Mouse (Mus musculus): ENCODE results near the gene Rundc3a. TPM values are rescaled to one million over a fixed set of nuclear protein-coding genes. Genes with fewer than 3 reads are reported as not detected.

The Rundc3a gene
- polyA plus RNA-seq, 1 experiment from 2014 or later = 5.3 TPM

DNA sequence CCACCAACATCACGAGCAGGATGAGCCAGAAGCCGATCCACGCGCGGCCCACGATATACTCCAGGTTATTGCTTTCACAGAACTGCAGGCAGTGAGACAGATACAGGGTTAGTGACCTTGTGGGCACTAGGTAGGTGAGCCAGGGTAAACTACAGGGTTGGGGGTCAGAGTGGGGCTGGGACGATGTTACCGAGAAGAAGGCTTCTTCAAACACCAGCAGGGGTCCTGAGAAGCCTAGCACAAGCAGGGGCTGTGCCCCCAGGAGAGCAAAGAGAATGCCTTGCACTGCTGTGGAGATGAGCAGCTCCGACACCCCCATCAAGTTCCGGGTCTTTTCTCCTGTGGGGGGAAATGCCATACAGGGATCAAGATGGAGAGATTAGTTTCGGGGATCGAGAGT lies 37.0 kb upstream of the Rundc3a start:
- no peak for TF ChIP-seq CTCF (IDR thresholded peaks at IDR 0.05; ENCODE audit: low read depth)
- 78% methylated on average over 12 of the region's 12 CpGs for WGBS
- no peak overlapping the region for H3K9ac ChIP-seq (ENCODE audit: low read depth, low read length)

GRCm38 (mm10) chr11:102356636-102357350 lies 36.4 kb upstream of the Rundc3a start:
- Histone ChIP-seq H3K4me1 (replicated peaks; ENCODE audit: control insufficient read depth, insufficient read depth, low read length) (no peaks in the 10 kb centered on the region), H3K4me3 (ENCODE audit: low read depth, low read length) (no peak overlapping the region), H3K36me3 (ENCODE audit: control insufficient read depth, insufficient read depth) (no peaks in the 10 kb centered on the region), H3K4me2 (replicated peaks; ENCODE audit: low read depth) (no peak overlapping the region), H3K27ac (ENCODE audit: low read depth, low read length) (no peak overlapping the region), H3K9me3 (ENCODE audit: control insufficient read depth) (no peaks in the 10 kb centered on the region), H3K9ac (ENCODE audit: low read depth, low read length) (no peak overlapping the region), H3K27me3 (replicated peaks; ENCODE audit: control insufficient read depth, insufficient read depth, low read length) (0 out of 2 replicates have a peak, but pooled peaks cover 3% of the 10 kb centered on the region)
- WGBS = 58% methylated on average over 31 of the region's 31 CpGs
- no peak for TF ChIP-seq CTCF (IDR thresholded peaks at IDR 0.05; ENCODE audit: low read depth)
- no peak for ATAC-seq

More for the DNA sequence above, 37.0 kb upstream of the Rundc3a start:
- H3K4me1 ChIP-seq (replicated peaks; ENCODE audit: control insufficient read depth, insufficient read depth, low read length) = no peaks in the 10 kb centered on the region
- no peak overlapping the region for H3K4me3 ChIP-seq (ENCODE audit: low read depth, low read length)
- no peak for ATAC-seq
- 0 out of 2 replicates have a peak, but pooled peaks cover 3% of the 10 kb centered on the region for H3K27me3 ChIP-seq (replicated peaks; ENCODE audit: control insufficient read depth, insufficient read depth, low read length)
- no peak overlapping the region for H3K4me2 ChIP-seq (replicated peaks; ENCODE audit: low read depth)
- no peak overlapping the region for H3K27ac ChIP-seq (ENCODE audit: low read depth, low read length)
- H3K36me3 ChIP-seq (ENCODE audit: control insufficient read depth, insufficient read depth) = no peaks in the 10 kb centered on the region
- no peaks in the 10 kb centered on the region for H3K9me3 ChIP-seq (ENCODE audit: control insufficient read depth)

DNA sequence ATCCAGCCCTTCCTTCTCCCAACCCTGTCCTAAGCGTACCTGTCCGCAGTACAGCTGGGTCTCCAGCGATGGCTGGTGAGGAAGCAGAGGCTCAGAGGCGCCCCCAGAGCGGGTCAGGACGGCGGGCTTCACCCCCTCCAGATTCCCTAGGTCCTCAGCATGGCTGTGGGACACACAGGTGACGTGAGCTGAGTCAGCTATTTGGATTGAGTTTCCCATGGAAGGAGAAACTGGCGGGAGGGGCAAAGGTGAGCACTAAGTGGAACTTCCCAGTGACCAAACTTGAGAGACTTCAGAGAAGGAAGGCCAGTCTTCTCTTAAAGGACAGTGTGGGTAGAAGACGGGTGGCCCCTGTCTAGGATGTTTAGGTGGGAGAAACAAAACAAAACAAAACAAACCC lies 34.8 kb upstream of the Rundc3a start:
- 0 out of 2 replicates have a peak, but pooled peaks cover 3% of the 10 kb centered on the region for H3K27me3 ChIP-seq (replicated peaks; ENCODE audit: control insufficient read depth, insufficient read depth, low read length)
- H3K36me3 ChIP-seq (ENCODE audit: control insufficient read depth, insufficient read depth) = no peaks in the 10 kb centered on the region
- no peak overlapping the region for H3K9ac ChIP-seq (ENCODE audit: low read depth, low read length)
- no peak for TF ChIP-seq CTCF (IDR thresholded peaks at IDR 0.05; ENCODE audit: low read depth)
- no peaks in the 10 kb centered on the region for H3K4me1 ChIP-seq (replicated peaks; ENCODE audit: control insufficient read depth, insufficient read depth, low read length)
- H3K4me3 ChIP-seq (ENCODE audit: low read depth, low read length) = no peak overlapping the region
- no peak overlapping the region for H3K4me2 ChIP-seq (replicated peaks; ENCODE audit: low read depth)
- H3K27ac ChIP-seq (ENCODE audit: low read depth, low read length) = no peak overlapping the region
- no peaks in the 10 kb centered on the region for H3K9me3 ChIP-seq (ENCODE audit: control insufficient read depth)
- no peak for ATAC-seq
- 63% methylated on average over 10 of the region's 10 CpGs for WGBS

DNA sequence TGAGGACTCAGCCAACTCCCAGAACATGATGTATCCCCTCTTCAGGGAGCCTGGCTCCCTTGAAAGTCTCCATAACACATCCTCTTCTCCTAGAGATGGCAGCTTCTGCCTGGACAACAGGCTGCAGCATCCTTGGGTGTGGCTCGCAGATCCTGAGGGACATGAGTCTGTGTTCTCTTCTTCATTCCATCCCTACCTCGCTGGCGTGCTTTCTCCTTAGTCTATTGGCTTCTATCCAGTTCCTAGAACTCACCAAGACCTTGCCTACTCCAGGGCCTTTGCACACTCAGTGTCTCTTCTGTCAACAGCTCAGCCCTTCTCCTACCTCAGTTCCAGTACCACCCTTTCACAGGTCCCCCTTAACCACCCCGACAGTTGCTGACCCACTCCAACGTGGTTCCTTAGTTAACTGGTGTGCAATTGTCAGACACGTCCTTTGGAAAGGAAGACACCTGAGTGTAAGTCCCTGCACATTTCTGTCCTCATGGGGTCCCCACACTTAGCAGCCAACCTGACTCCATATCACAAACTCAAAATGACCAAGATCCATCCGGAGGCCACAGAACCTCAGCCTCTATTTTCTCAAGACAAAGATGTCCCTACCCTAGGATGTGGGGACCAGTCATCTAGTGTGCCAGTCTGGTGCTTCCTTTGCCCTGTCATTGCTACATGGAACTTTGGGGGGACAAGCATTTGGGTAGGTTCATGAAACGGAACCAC lies 31.3 kb upstream of the Rundc3a start:
- Histone ChIP-seq H3K27ac (ENCODE audit: low read depth, low read length) (no peak overlapping the region), H3K4me2 (replicated peaks; ENCODE audit: low read depth) (no peak overlapping the region), H3K9me3 (ENCODE audit: control insufficient read depth) (no peaks in the 10 kb centered on the region), H3K4me1 (replicated peaks; ENCODE audit: control insufficient read depth, insufficient read depth, low read length) (no peaks in the 10 kb centered on the region), H3K27me3 (replicated peaks; ENCODE audit: control insufficient read depth, insufficient read depth, low read length) (0 out of 2 replicates have a peak, but pooled peaks cover 2% of the 10 kb centered on the region), H3K9ac (ENCODE audit: low read depth, low read length) (no peak overlapping the region), H3K36me3 (ENCODE audit: control insufficient read depth, insufficient read depth) (no peaks in the 10 kb centered on the region), H3K4me3 (ENCODE audit: low read depth, low read length) (no peak overlapping the region)
- ATAC-seq = no peak
- no peak for TF ChIP-seq CTCF (IDR thresholded peaks at IDR 0.05; ENCODE audit: low read depth)
- 87% methylated on average over 8 of the region's 8 CpGs for WGBS

DNA sequence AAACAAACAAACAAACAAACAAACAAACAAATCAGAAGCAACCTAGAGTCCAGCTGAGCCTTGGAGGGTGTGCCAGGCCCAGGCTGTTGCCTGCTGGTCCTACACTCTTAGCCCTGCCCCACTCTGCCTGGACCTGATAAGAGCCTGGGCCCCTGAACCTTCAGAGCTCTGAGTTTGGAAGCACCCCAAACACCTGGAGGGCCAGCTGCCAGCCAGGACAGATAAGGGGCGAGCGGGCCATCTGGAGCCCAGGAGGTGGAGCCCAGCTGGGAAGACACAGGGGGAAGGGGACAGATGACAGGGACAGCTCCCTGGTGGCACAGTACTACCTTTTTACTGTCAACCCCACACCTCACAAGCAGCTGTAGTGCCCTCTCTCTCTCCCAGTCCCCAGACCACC lies 29.6 kb upstream of the Rundc3a start:
- H3K4me3 ChIP-seq (ENCODE audit: low read depth, low read length) = no peak overlapping the region
- H3K27me3 ChIP-seq (replicated peaks; ENCODE audit: control insufficient read depth, insufficient read depth, low read length) = 0 out of 2 replicates have a peak, but pooled peaks cover 2% of the 10 kb centered on the region
- 20% methylated on average over 2 of the region's 2 CpGs for WGBS
- no peak overlapping the region for H3K4me2 ChIP-seq (replicated peaks; ENCODE audit: low read depth)
- H3K4me1 ChIP-seq (replicated peaks; ENCODE audit: control insufficient read depth, insufficient read depth, low read length) = no peaks in the 10 kb centered on the region
- H3K27ac ChIP-seq (ENCODE audit: low read depth, low read length) = no peak overlapping the region
- H3K9ac ChIP-seq (ENCODE audit: low read depth, low read length) = no peak overlapping the region
- no peaks in the 10 kb centered on the region for H3K36me3 ChIP-seq (ENCODE audit: control insufficient read depth, insufficient read depth)
- no peak for TF ChIP-seq CTCF (IDR thresholded peaks at IDR 0.05; ENCODE audit: low read depth)
- no peak for ATAC-seq
- H3K9me3 ChIP-seq (ENCODE audit: control insufficient read depth) = no peaks in the 10 kb centered on the region

GRCm38 (mm10) chr11:102364570-102365371 lies 28.4 kb upstream of the Rundc3a start:
- no peak overlapping the region for H3K9ac ChIP-seq (ENCODE audit: low read depth, low read length)
- 0 out of 2 replicates have a peak, but pooled peaks cover 2% of the 10 kb centered on the region for H3K27me3 ChIP-seq (replicated peaks; ENCODE audit: control insufficient read depth, insufficient read depth, low read length)
- ATAC-seq = no peak
- TF ChIP-seq CTCF (IDR thresholded peaks at IDR 0.05; ENCODE audit: low read depth) = no peak
- H3K27ac ChIP-seq (ENCODE audit: low read depth, low read length) = no peak overlapping the region
- no peaks in the 10 kb centered on the region for H3K9me3 ChIP-seq (ENCODE audit: control insufficient read depth)
- no peaks in the 10 kb centered on the region for H3K36me3 ChIP-seq (ENCODE audit: control insufficient read depth, insufficient read depth)
- no peak overlapping the region for H3K4me2 ChIP-seq (replicated peaks; ENCODE audit: low read depth)
- H3K4me1 ChIP-seq (replicated peaks; ENCODE audit: control insufficient read depth, insufficient read depth, low read length) = no peaks in the 10 kb centered on the region
- no peak overlapping the region for H3K4me3 ChIP-seq (ENCODE audit: low read depth, low read length)
- 74% methylated on average over 14 of the region's 14 CpGs for WGBS

All from intestine, postnatal 0 days (tissue).